Mouse (Mus musculus) limb, embryonic 13.5 days (tissue): ENCODE data around the gene Chac1. TPM values are rescaled to one million over a fixed set of nuclear protein-coding genes. Genes with fewer than 3 reads are reported as not detected.

Experiments
- ATAC-seq: fragments of 200-750 bp; cut with Nextera tagmentation; 2 replicates; pipeline ENCODE4 v1.8.0; 2017; ENCODE audit warnings: low read depth, moderate number of reproducible peaks, moderate TSS enrichment; ENCODE audit not compliant: low FRiP score
- H3K27ac ChIP-seq: fragments of 300-500 bp; sonication (generic); 2 replicates; pipeline ENCODE4 v1.5.1; 2015; ENCODE audit warnings: inconsistent platforms, mild to moderate bottlenecking, moderate library complexity
- H3K27me3 ChIP-seq: fragments of 300-500 bp; sonication (generic); 2 replicates; pipeline ENCODE4 v1.6.1; 2015; ENCODE audit warnings: mild to moderate bottlenecking, inconsistent platforms
- H3K36me3 ChIP-seq: fragments of 300-500 bp; sonication (generic); 2 replicates; pipeline ENCODE4 v1.6.1; 2015; ENCODE audit warnings: inconsistent platforms, mild to moderate bottlenecking, moderate library complexity
- H3K4me1 ChIP-seq: fragments of 300-500 bp; sonication (generic); 2 replicates; pipeline ENCODE4 v1.6.1; 2015; ENCODE audit warnings: inconsistent platforms
- H3K4me2 ChIP-seq: fragments of 300-500 bp; sonication (generic); replicated peaks from 2 replicates; pipeline ENCODE4 v1.6.1; 2015; ENCODE audit warnings: inconsistent platforms, mild to moderate bottlenecking, moderate library complexity
- H3K4me3 ChIP-seq: fragments of 300-500 bp; sonication (generic); 2 replicates; pipeline ENCODE4 v1.5.1; 2015; ENCODE audit warnings: moderate library complexity, mild to moderate bottlenecking, inconsistent platforms
- H3K9ac ChIP-seq: fragments of 300-500 bp; sonication (generic); 2 replicates; pipeline ENCODE4 v1.6.1; 2015; ENCODE audit warnings: mild to moderate bottlenecking, inconsistent platforms
- H3K9me3 ChIP-seq: fragments of 300-500 bp; sonication (generic); 2 replicates; pipeline ENCODE4 v1.6.1; 2016; ENCODE audit warnings: inconsistent platforms
- WGBS: fragments of 180-500 bp; shearing (Covaris S2); methylation state at CpG from one replicate; pipeline ENCODE4 v1.1.7; 2015; 5-methylcytosine and 5-hydroxymethylcytosine counted together
- polyA plus RNA-seq: library from polyadenylated mRNA; unstranded; fragments of >200 nt; fragmentation: Nextera tagmentation; extraction: Ambion mirVana; gene quantifications from 2 replicates; pipeline ENCODE4 v1.2.1, GENCODE M21; 2015

Gene Chac1
- polyA plus RNA-seq, 1 experiment from 2014 or later, result 0.70 TPM

DNA sequence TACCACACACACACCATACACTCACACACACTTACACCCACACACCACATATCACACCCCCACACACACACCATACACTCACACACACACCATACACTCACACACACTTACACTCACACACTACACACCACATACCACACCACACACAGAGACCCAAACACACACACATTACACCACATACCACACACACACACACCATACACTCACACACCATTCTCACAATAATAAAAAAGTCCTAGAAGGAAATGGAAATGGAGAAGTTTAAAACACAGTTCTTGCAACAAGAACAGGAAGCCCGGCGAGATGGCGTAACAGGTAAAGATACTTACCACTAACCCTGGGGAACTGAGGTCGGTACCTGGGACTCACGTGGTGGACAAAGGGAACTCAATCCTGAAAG lies 5.8 kb downstream of the Chac1 start:
- ATAC-seq, result no peak

DNA sequence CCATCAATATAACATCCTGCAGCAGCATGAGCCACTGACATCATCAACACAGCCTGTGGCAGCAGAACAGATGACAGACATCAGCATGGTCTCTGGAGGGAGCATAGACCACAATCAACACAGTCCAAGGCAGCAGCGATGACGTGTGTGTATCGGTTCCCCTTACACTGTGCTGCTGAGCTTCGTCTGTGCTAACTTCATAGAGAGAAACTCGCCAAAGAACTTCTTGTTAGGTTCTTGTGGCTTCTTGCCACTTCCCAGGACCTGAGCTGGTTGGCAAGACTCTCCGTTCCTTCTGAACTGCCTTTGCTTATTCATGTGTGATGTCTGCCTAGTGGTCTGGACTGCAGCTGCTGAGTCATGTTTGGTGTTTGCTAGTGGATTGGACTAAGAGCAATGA lies 7.2 kb downstream of the Chac1 start:
- Histone ChIP-seq H3K36me3 (peaks cover 3% of the 10 kb centered on the region; the same call in 1 of the 2 replicates), H3K4me1 (no peaks in the 10 kb centered on the region), H3K27ac (no peak overlapping the region), H3K27me3 (peaks cover 4% of the 10 kb centered on the region; the same call in 1 of the 2 replicates), H3K9ac (no peak overlapping the region), H3K4me3 (no peak overlapping the region), H3K4me2 (no peak overlapping the region), H3K9me3 (peaks cover 15% of the 10 kb centered on the region; the same call in 1 of the 2 replicates)
- ATAC-seq, result no peak
- 90% methylated on average over 6 of the region's 6 CpGs for WGBS

More for the DNA sequence above, 5.8 kb downstream of the Chac1 start:
- 88% methylated on average over 5 of the region's 5 CpGs for WGBS
- H3K4me2 ChIP-seq, result no peak overlapping the region
- no peak overlapping the region for H3K9ac ChIP-seq
- H3K27ac ChIP-seq, result no peak overlapping the region
- no peak overlapping the region for H3K4me3 ChIP-seq
- peaks cover 13% of the 10 kb centered on the region; the same call in 1 of the 2 replicates for H3K9me3 ChIP-seq
- no peaks in the 10 kb centered on the region for H3K4me1 ChIP-seq
- H3K36me3 ChIP-seq, result peaks cover 3% of the 10 kb centered on the region; the same call in 1 of the 2 replicates
- H3K27me3 ChIP-seq, result peaks cover 11% of the 10 kb centered on the region

DNA sequence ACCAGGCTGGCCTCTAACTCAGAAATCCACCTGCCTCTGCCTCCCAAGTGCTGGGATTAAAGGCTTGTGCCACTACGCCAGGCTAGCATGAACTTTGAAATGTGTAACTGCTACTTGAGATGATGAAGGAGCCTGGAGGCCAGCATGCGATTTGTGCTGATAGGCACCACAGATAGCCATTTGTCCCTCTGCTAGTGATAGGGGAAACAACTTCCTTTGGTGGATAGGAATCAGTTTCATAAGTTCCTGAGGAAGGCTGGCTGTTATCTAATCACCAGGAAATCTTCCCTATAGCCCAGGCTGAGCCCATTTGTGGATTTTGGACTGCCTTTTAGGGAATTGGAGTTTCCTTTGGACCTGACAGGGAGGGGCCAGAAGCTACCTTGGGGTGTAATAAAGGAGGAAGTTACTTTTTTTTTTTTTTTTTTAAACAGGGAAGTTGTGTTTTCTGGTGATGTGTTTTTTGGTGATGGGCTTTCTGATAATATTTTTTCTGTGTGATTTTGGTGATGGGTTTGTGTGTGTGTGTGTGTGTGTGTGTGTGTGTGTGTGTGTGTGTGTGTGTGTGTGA lies 8.8 kb downstream of the Chac1 start:
- Histone ChIP-seq H3K4me2 (no peak overlapping the region), H3K9me3 (peaks cover 15% of the 10 kb centered on the region; the same call in 1 of the 2 replicates), H3K9ac (no peak overlapping the region), H3K4me1 (no peaks in the 10 kb centered on the region), H3K4me3 (no peak overlapping the region), H3K27me3 (no peaks in the 10 kb centered on the region), H3K36me3 (peaks cover 3% of the 10 kb centered on the region; the same call in 1 of the 2 replicates), H3K27ac (no peak overlapping the region)
- ATAC-seq, result no peak
- WGBS, result 81% methylated on average over 2 of the region's 2 CpGs

DNA sequence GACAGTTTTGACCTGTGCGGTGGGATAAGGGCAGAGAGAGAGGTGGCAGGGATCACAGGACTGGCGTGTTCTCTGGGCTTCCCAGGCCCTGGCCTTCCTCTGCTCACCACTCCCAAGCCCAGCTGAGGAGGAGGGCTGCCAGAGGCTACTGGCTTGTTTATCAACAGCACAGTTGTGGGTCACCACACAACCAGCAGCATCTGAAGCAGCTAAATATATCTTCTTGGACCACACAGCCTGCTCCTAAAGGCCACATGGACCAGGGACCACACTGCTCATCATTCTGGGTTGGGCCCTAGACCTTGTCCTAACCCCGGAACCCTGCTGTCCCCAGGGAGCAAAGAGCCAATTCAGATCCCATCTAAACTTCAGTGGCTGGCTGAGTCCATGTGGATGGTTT lies 13.9 kb downstream of the Chac1 start:
- no peak for ATAC-seq
- H3K9ac ChIP-seq, result no peak overlapping the region
- H3K36me3 ChIP-seq, result peaks cover 24% of the 10 kb centered on the region
- H3K4me2 ChIP-seq, result no peak overlapping the region
- H3K27me3 ChIP-seq, result no peaks in the 10 kb centered on the region
- H3K4me1 ChIP-seq, result no peaks in the 10 kb centered on the region
- 94% methylated on average over 3 of the region's 3 CpGs for WGBS
- H3K27ac ChIP-seq, result no peak overlapping the region
- H3K4me3 ChIP-seq, result no peak overlapping the region
- H3K9me3 ChIP-seq, result peaks cover 11% of the 10 kb centered on the region; the same call in 1 of the 2 replicates

- Histone ChIP-seq H3K4me2 (no peak overlapping the region), H3K27ac (no peak overlapping the region), H3K4me1 (no peaks in the 10 kb centered on the region), H3K27me3 (no peaks in the 10 kb centered on the region), H3K4me3 (no peak overlapping the region), H3K9me3 (no peaks in the 10 kb centered on the region), H3K9ac (no peak overlapping the region), H3K36me3 (peaks cover 41% of the 10 kb centered on the region)
- 78% methylated on average over 3 of the region's 3 CpGs for WGBS
- ATAC-seq, result no peak
Measured at GRCm38 (mm10) chr2:119367346-119367745, 16.3 kb downstream of the Chac1 start.

DNA sequence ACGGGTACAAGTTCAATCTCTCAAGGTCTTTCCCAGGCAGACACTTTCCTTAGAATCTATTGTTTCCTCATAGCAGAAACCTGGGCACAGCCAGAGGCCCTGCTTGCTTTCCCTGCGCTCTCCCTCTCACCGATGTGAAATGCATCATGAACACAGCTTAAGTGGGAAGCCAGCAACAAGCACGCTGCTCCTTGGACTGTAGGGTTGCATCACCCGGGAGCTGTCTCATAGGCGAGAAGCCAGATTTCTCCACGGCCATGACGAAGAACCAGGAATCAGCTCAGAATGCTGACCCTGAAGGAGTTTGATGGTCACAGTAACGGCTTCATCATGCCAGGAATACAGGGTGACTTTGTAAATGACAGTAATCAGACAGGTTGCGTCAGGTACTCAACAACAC lies 19.1 kb downstream of the Chac1 start:
- ATAC-seq, result no peak
- Histone ChIP-seq H3K4me2 (no peak overlapping the region), H3K4me3 (no peak overlapping the region), H3K27me3 (no peaks in the 10 kb centered on the region), H3K9ac (no peak overlapping the region), H3K27ac (no peak overlapping the region), H3K4me1 (no peaks in the 10 kb centered on the region), H3K9me3 (no peaks in the 10 kb centered on the region), H3K36me3 (peaks cover 67% of the 10 kb centered on the region)
- WGBS, result 94% methylated on average over 10 of the region's 10 CpGs

DNA sequence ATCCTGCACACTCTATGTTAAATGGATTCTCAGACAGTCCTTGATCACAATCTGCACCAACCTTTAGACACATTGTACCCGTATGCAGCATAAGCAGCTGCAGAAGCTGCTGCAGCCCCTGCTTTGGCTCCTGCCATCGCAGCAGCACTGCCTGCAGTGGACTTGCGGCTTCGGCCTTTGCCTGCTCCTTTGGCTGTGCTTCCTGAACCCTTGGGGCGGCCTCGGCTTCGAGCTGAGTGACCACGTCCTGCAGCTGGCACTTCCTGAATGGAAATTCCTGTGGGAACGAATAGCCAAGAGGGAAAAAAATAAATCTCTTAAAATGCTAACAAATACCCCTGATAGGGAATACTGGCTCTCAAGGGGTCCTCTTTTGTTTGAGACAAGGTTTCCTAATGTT lies 26.3 kb downstream of the Chac1 start:
- no peak for ATAC-seq
- H3K4me2 ChIP-seq, result no peak overlapping the region
- no peaks in the 10 kb centered on the region for H3K4me1 ChIP-seq
- H3K27me3 ChIP-seq, result no peaks in the 10 kb centered on the region
- 87% methylated on average over 9 of the region's 9 CpGs for WGBS
- no peak overlapping the region for H3K9ac ChIP-seq
- no peak overlapping the region for H3K27ac ChIP-seq
- peaks cover 94% of the 10 kb centered on the region for H3K36me3 ChIP-seq
- H3K9me3 ChIP-seq, result no peaks in the 10 kb centered on the region
- no peak overlapping the region for H3K4me3 ChIP-seq

- no peaks in the 10 kb centered on the region for H3K9me3 ChIP-seq
- peaks cover 93% of the 10 kb centered on the region for H3K36me3 ChIP-seq
- ATAC-seq, result no peak
- H3K9ac ChIP-seq, result no peak overlapping the region
- H3K27me3 ChIP-seq, result no peaks in the 10 kb centered on the region
- no peak overlapping the region for H3K4me3 ChIP-seq
- WGBS, result 94% methylated on average over 3 of the region's 3 CpGs
- H3K4me1 ChIP-seq, result no peaks in the 10 kb centered on the region
- H3K27ac ChIP-seq, result no peak overlapping the region
- H3K4me2 ChIP-seq, result no peak overlapping the region
Measured at GRCm38 (mm10) chr2:119377826-119378225, 26.8 kb downstream of the Chac1 start.

- Histone ChIP-seq H3K27ac (no peak overlapping the region), H3K9me3 (no peaks in the 10 kb centered on the region), H3K4me3 (no peak overlapping the region), H3K9ac (no peak overlapping the region), H3K4me1 (no peaks in the 10 kb centered on the region), H3K4me2 (no peak overlapping the region), H3K36me3 (peaks cover 87% of the 10 kb centered on the region), H3K27me3 (no peaks in the 10 kb centered on the region)
- no peak for ATAC-seq
- 88% methylated on average over 3 of the region's 3 CpGs for WGBS
Measured at GRCm38 (mm10) chr2:119379455-119379854, 28.4 kb downstream of the Chac1 start.

GRCm38 (mm10) chr2:119388266-119388665 lies 37.2 kb downstream of the Chac1 start:
- Histone ChIP-seq H3K9me3 (no peaks in the 10 kb centered on the region), H3K36me3 (peaks cover 50% of the 10 kb centered on the region), H3K9ac (no peak overlapping the region), H3K4me2 (no peak overlapping the region), H3K27me3 (no peaks in the 10 kb centered on the region), H3K4me3 (no peak overlapping the region), H3K27ac (no peak overlapping the region), H3K4me1 (no peaks in the 10 kb centered on the region)
- no peak for ATAC-seq
- 92% methylated on average over 1 of the region's 1 CpGs for WGBS

- no peaks in the 10 kb centered on the region for H3K27me3 ChIP-seq
- H3K4me1 ChIP-seq, result no peaks in the 10 kb centered on the region
- H3K4me3 ChIP-seq, result no peak overlapping the region
- no peaks in the 10 kb centered on the region for H3K9me3 ChIP-seq
- 88% methylated on average over 4 of the region's 4 CpGs for WGBS
- ATAC-seq, result no peak
- no peak overlapping the region for H3K4me2 ChIP-seq
- no peak overlapping the region for H3K27ac ChIP-seq
- no peak overlapping the region for H3K9ac ChIP-seq
- peaks cover 54% of the 10 kb centered on the region for H3K36me3 ChIP-seq
Measured at GRCm38 (mm10) chr2:119389992-119390391, 39.0 kb downstream of the Chac1 start.

DNA sequence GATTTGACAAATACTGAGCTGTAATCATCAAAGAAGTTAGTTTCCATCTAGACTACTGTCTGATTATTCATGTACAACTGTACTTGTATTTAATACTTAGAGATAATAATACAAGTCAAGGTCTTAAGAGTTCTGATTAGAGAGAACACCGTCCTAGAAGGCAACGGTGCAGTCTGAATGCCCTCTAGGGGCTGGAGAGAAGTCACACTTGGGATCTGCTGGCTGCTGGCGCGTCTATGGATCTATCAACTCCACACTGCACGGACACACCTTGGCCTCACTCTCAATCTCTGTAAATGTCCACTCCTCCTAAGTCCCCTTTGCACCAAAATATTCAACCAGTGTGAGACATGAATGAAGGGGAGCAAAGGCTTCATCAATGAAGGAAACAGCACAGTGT lies 47.2 kb downstream of the Chac1 start:
- WGBS, result 88% methylated on average over 5 of the region's 5 CpGs
- no peak overlapping the region for H3K27ac ChIP-seq
- no peak overlapping the region for H3K9ac ChIP-seq
- no peaks in the 10 kb centered on the region for H3K27me3 ChIP-seq
- H3K4me1 ChIP-seq, result no peaks in the 10 kb centered on the region
- peaks cover 54% of the 10 kb centered on the region for H3K36me3 ChIP-seq
- no peak for ATAC-seq
- H3K4me2 ChIP-seq, result no peak overlapping the region
- no peaks in the 10 kb centered on the region for H3K9me3 ChIP-seq
- H3K4me3 ChIP-seq, result no peak overlapping the region

DNA sequence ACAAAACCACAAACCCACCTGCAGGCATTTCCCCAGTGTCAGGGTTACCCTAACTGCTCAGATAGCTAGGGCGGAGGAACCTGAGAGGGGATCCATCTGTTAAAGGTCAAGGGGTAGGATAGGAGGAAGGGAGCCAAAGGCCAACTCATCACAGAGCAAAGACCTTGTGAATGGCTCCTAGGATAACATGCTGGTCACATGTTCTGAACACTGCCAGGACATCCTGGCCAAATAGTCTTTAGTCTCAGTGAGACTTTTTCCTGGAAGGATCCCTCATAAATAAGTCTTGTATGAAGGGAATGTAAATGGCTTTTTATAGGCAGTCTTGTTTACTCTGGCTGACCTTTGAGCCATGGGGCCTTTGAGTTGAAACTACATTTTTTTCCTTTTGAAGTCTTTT lies 47.6 kb downstream of the Chac1 start:
- H3K36me3 ChIP-seq, result peaks cover 50% of the 10 kb centered on the region

More for the DNA sequence above, 47.6 kb downstream of the Chac1 start:
- Histone ChIP-seq H3K4me3 (no peak overlapping the region), H3K4me1 (no peaks in the 10 kb centered on the region), H3K4me2 (no peak overlapping the region), H3K9ac (no peak overlapping the region), H3K27ac (no peak overlapping the region), H3K27me3 (no peaks in the 10 kb centered on the region), H3K9me3 (no peaks in the 10 kb centered on the region)
- WGBS, result 96% methylated on average over 1 of the region's 1 CpGs
- ATAC-seq, result no peak
